Mouse (Mus musculus) adrenal gland, postnatal 14 days (tissue): ENCODE measurements around the gene Kptn. TPM values are rescaled to one million over a fixed set of nuclear protein-coding genes. Genes with fewer than 3 reads are reported as not detected.

Source experiments
- DNase-seq: peaks from one replicate; pipeline ENCODE4 v3.0.0; 2021; ENCODE audit warnings: mixed read lengths
- total RNA-seq: library from RNA; stranded (reverse); gene quantifications from 2 replicates; pipeline ENCODE4 v1.2.3, GENCODE M21; 2021

Kptn gene
- total RNA-seq, 1 experiment from 2014 or later: 22.3 TPM

- no peak for DNase-seq
Measured at GRCm38 (mm10) chr7:16161302-16161701, 41.6 kb downstream of the Kptn start.

- DNase-seq: no peak
Measured at GRCm38 (mm10) chr7:16162036-16162435, 42.3 kb downstream of the Kptn start.

- DNase-seq: no peak
Measured at GRCm38 (mm10) chr7:16172141-16172581, 52.5 kb downstream of the Kptn start.

GRCm38 (mm10) chr7:16172586-16173140, 53.0 kb downstream of the Kptn start:
- DNase-seq: no peak

GRCm38 (mm10) chr7:16173146-16173545, 53.5 kb downstream of the Kptn start:
- no peak for DNase-seq

- DNase-seq: peak; percentile 72
Measured at GRCm38 (mm10) chr7:16174597-16175541, 55.2 kb downstream of the Kptn start, which contains the start of gene Meis3. Gene Meis3, plus strand, starts transcription at chr7:16175090.

- no peak for DNase-seq
Measured at GRCm38 (mm10) chr7:16175542-16175931, 55.8 kb downstream of the Kptn start.

Other genes with a start within 250 kb of the Kptn start
- not detected in 2 replicates for gene Crx, start 239.9 kb upstream of the Kptn start, total RNA-seq
- gene Crxos, start 237.3 kb upstream of the Kptn start, total RNA-seq: not detected in 2 replicates
- 191 and 202 TPM in 2 replicates for gene Selenow, start 197.5 kb upstream of the Kptn start, total RNA-seq
- 196 and 213 TPM in 2 replicates for gene Nop53, start 173.8 kb upstream of the Kptn start, total RNA-seq
- gene Ehd2, start 152.3 kb upstream of the Kptn start, total RNA-seq: 119 and 121 TPM in 2 replicates
- gene Bicra, start 72.0 kb upstream of the Kptn start, total RNA-seq: 16.1 and 16.7 TPM in 2 replicates
- gene Zfp541, start 58.1 kb upstream of the Kptn start, total RNA-seq: 0.07 and 0.08 TPM in 2 replicates
- 117 and 128 TPM in 2 replicates for gene Napa, start 21.4 kb upstream of the Kptn start, total RNA-seq
- gene Slc8a2, start 9.9 kb downstream of the Kptn start, total RNA-seq: 3.6 and 4.1 TPM in 2 replicates
- 9.4 and 16.2 TPM in 2 replicates for gene Meis3, start 55.2 kb downstream of the Kptn start, total RNA-seq
- 12.3 and 13.7 TPM in 2 replicates for gene Dhx34, start 102.1 kb downstream of the Kptn start, total RNA-seq
- gene C5ar2, start 124.3 kb downstream of the Kptn start, total RNA-seq: 0.37 and 0.75 TPM in 2 replicates
- gene C5ar1, start 139.6 kb downstream of the Kptn start, total RNA-seq: 3.3 and 5.5 TPM in 2 replicates
- gene Inafm1, start 153.7 kb downstream of the Kptn start, total RNA-seq: 16.6 and 21.1 TPM in 2 replicates
- 68.1 and 75.4 TPM in 2 replicates for gene Ccdc9, start 166.9 kb downstream of the Kptn start, total RNA-seq
- gene Bbc3, start 188.5 kb downstream of the Kptn start, total RNA-seq: 5.8 and 11.6 TPM in 2 replicates